Comparison of ENCODE assay signal across 8 mouse cellular contexts in genomic region chr19:4509986-4510963, GRCm38 (mm10). TPM values are rescaled to one million over a fixed set of nuclear protein-coding genes. Genes with fewer than 3 reads are reported as not detected.
DNase-seq lines count a peak whose midpoint lies in the region; ATAC-seq and TF ChIP-seq lines count a peak whose summit lies in the region.

TSS of gene Pcx (plus strand) at chr19:4510472.

- no peaks in the 10 kb centered on the region for H3K9me3 ChIP-seq in embryonic facial prominence, embryonic 15.5 days (replicated peaks)
- no peaks in the 10 kb centered on the region for H3K9me3 ChIP-seq in limb, embryonic 14.5 days (ENCODE audit: control insufficient read depth, low read length)
- H3K9me3 ChIP-seq in midbrain, postnatal 0 days (ENCODE audit: low read length): no peaks in the 10 kb centered on the region

- TF ChIP-seq CTCF in bone marrow, adult 2 months (IDR thresholded peaks at IDR 0.05; ENCODE audit: control insufficient read depth, insufficient read depth, low read length): no peak; the same call in 1 of the 2 replicates
- peak; percentile 7; the same call in 1 of the 2 replicates for TF ChIP-seq CTCF in midbrain, postnatal 0 days (IDR thresholded peaks at IDR 0.05)

- peak within 1 kb of the TSS; percentile 42 for H3K9ac ChIP-seq in embryonic facial prominence, embryonic 15.5 days
- H3K9ac ChIP-seq in limb, embryonic 14.5 days (ENCODE audit: low read depth, low read length, severe bottlenecking): peak within 1 kb of the TSS; percentile 53
- H3K9ac ChIP-seq in midbrain, postnatal 0 days (replicated peaks; ENCODE audit: low read length, poor library complexity, severe bottlenecking): peak within 1 kb of the TSS; percentile 51; the same call in 1 of the 2 replicates

- H3K27ac ChIP-seq in bone marrow, adult 2 months (ENCODE audit: control insufficient read depth, insufficient read depth, low read depth, low read length, poor library complexity): no peak within 1 kb of the TSS
- H3K27ac ChIP-seq in embryonic facial prominence, embryonic 15.5 days (replicated peaks): no peak within 1 kb of the TSS; the same call in 1 of the 2 replicates
- H3K27ac ChIP-seq in limb, embryonic 14.5 days (replicated peaks; ENCODE audit: low read depth, low read length): no peak within 1 kb of the TSS
- H3K27ac ChIP-seq in midbrain, postnatal 0 days (ENCODE audit: low read depth, low read length): no peak within 1 kb of the TSS; the same call in 1 of the 2 replicates

- peak; percentile 100 for DNase-seq in 416B (ENCODE audit: low read depth)
- DNase-seq in heart, adult 8-10 months (ENCODE audit: low spot score): peak; percentile 99
- DNase-seq in kidney, adult 9 months: peak; percentile 100
- DNase-seq in limb, embryonic 14.5 days (ENCODE audit: low spot score): peak; percentile 100
- peak; percentile 100 for DNase-seq in midbrain, postnatal 0 days (ENCODE audit: low spot score)
- peak; percentile 96 for DNase-seq in spleen, postnatal 14 days (ENCODE audit: low spot score in 2 of 2)

- 0 out of 2 replicates have a peak, but pooled peaks cover 2% of the 10 kb centered on the region for H3K4me1 ChIP-seq in bone marrow, adult 2 months (ENCODE audit: control insufficient read depth, insufficient read depth, low read length)
- H3K4me1 ChIP-seq in embryonic facial prominence, embryonic 15.5 days: peaks cover 25% of the 10 kb centered on the region
- peaks cover 14% of the 10 kb centered on the region for H3K4me1 ChIP-seq in limb, embryonic 14.5 days (ENCODE audit: control insufficient read depth, insufficient read depth, low read length)
- H3K4me1 ChIP-seq in midbrain, postnatal 0 days (ENCODE audit: insufficient read depth, low read length): no peaks in the 10 kb centered on the region

- H3K36me3 ChIP-seq in embryonic facial prominence, embryonic 15.5 days: no peaks in the 10 kb centered on the region
- no peaks in the 10 kb centered on the region for H3K36me3 ChIP-seq in limb, embryonic 14.5 days (ENCODE audit: control insufficient read depth, insufficient read depth, low read length)
- H3K36me3 ChIP-seq in midbrain, postnatal 0 days (ENCODE audit: insufficient read depth, low read length): no peaks in the 10 kb centered on the region

- under 1% methylated on average over 82 of the region's 82 CpGs for WGBS in bone marrow, adult 2 months
- under 1% methylated on average over 82 of the region's 82 CpGs for WGBS in embryonic facial prominence, embryonic 15.5 days
- WGBS in limb, embryonic 14.5 days: under 1% methylated on average over 69 of the region's 82 CpGs
- under 1% methylated on average over 71 of the region's 82 CpGs for WGBS in midbrain, postnatal 0 days

- peak; percentile 100 for ATAC-seq in embryonic facial prominence, embryonic 15.5 days (ENCODE audit: insufficient number of reproducible peaks, low FRiP score, low TSS enrichment, low read depth)
- ATAC-seq in limb, embryonic 14.5 days (ENCODE audit: low FRiP score, low read depth): peak; percentile 99
- ATAC-seq in midbrain, postnatal 0 days (ENCODE audit: low FRiP score): peak; percentile 100

- peak; percentile 87; the same call in 1 of the 2 replicates for TF ChIP-seq POLR2A in bone marrow, adult 2 months (IDR thresholded peaks at IDR 0.05; ENCODE audit: borderline replicate concordance, control insufficient read depth, low read depth, low read length)
- TF ChIP-seq POLR2A in limb, embryonic 14.5 days (IDR thresholded peaks at IDR 0.05; ENCODE audit: borderline replicate concordance, extremely low read depth, insufficient read depth, insufficient read length): 0 out of 2 replicates have a peak, but pooled peaks have one; percentile 38

- H3K4me3 ChIP-seq in bone marrow, adult 2 months (replicated peaks; ENCODE audit: control insufficient read depth, low read depth, low read length): peak within 1 kb of the TSS; percentile 83
- peak within 1 kb of the TSS; percentile 81 for H3K4me3 ChIP-seq in embryonic facial prominence, embryonic 15.5 days (replicated peaks)
- peak within 1 kb of the TSS; percentile 70 for H3K4me3 ChIP-seq in limb, embryonic 14.5 days (replicated peaks; ENCODE audit: low read length)
- peak within 1 kb of the TSS; percentile 70 for H3K4me3 ChIP-seq in midbrain, postnatal 0 days (ENCODE audit: low read depth, low read length)

- H3K4me2 ChIP-seq in embryonic facial prominence, embryonic 15.5 days (replicated peaks): peak within 1 kb of the TSS; percentile 94
- H3K4me2 ChIP-seq in limb, embryonic 14.5 days (replicated peaks; ENCODE audit: low read depth, low read length, severe bottlenecking): peak within 1 kb of the TSS; percentile 94
- peak within 1 kb of the TSS; percentile 84 for H3K4me2 ChIP-seq in midbrain, postnatal 0 days (ENCODE audit: low read depth, low read length, poor library complexity, severe bottlenecking)

- H3K27me3 ChIP-seq in embryonic facial prominence, embryonic 15.5 days: 0 out of 2 replicates have a peak, but pooled peaks cover 4% of the 10 kb centered on the region
- peaks cover 5% of the 10 kb centered on the region; the same call in 1 of the 2 replicates for H3K27me3 ChIP-seq in limb, embryonic 14.5 days (ENCODE audit: control insufficient read depth, insufficient read depth, low read length)
- no peaks in the 10 kb centered on the region for H3K27me3 ChIP-seq in midbrain, postnatal 0 days (ENCODE audit: insufficient read depth, low read length)

RNA-seq across cellular contexts. Expression of gene Pcx, which starts in this region (rescaled TPM):
- polyA plus RNA-seq in bone marrow, adult 2 months (2011; ENCODE audit: insufficient read depth, insufficient read length, low replicate concordance, missing spikeins): 6.6 and 8.7 TPM in 2 replicates
- 20.1 and 20.2 TPM in 2 replicates for polyA plus RNA-seq in embryonic facial prominence, embryonic 15.5 days (2015; fragmentation: Nextera tagmentation; extraction: Ambion mirVana)
- 10 to 100 TPM; 38.8 to 58.2 (median 43.9) TPM for total RNA-seq in heart, adult 8-10 months (2022)
- polyA plus RNA-seq in limb, embryonic 14.5 days (2012; rRNA removed): 11.8 and 14.8 TPM in 2 replicates
- 14.8 and 17.6 TPM in 2 replicates for polyA plus RNA-seq in limb, embryonic 14.5 days (2014; fragmentation: Nextera tagmentation; extraction: Ambion mirVana)
- total RNA-seq in midbrain, postnatal 0 days (2014; rRNA removed): 45.1 and 57.8 TPM in 2 replicates
- polyA plus RNA-seq in midbrain, postnatal 0 days (2015; fragmentation: Nextera tagmentation; extraction: Ambion mirVana): 32.0 and 41.2 TPM in 2 replicates
